Mouse (Mus musculus): ENCODE data around the gene Kdm4c.

DNA sequence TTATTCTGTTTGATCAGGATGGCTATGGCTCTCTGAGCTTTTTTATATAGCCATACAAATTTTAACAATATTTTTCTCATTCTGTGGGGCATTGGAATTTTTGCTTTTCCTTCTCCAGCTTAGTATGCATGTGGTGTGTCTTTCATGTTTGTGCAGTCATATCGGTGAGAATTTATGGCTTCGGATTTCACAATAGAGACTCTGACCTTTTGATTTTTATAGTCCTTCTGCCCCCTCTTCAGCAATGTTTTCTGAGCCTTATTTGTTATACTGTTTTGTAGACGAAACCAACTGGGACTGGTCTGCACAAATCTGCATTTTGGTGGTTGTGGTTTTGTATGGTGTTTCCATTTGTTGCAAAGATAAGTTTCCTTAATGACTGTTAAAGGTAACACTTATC, 45.6 kb downstream of the Kdm4c start:
- TF ChIP-seq CTCF (IDR thresholded peaks at IDR 0.05; ENCODE audit: low read depth) (no peak), EP300 (optimal IDR thresholded peaks at IDR 0.05) (no peak)

Measured in stomach, postnatal 0 days (tissue).